Mouse (Mus musculus) liver, embryonic 14 days (tissue): ENCODE measurements around the gene Atp6v1fnb. TPM values are rescaled to one million over a fixed set of nuclear protein-coding genes. Genes with fewer than 3 reads are reported as not detected.

ENCODE experiments used
- polyA plus RNA-seq: library from polyadenylated mRNA; depleted of rRNA; stranded (reverse); fragments of >200 nt; gene quantifications from 2 replicates; pipeline ENCODE4 v1.2.3, GENCODE M21; 2012; rRNA removed

The Atp6v1fnb gene
- 0.07 TPM in 1 of 2 replicates, not detected in the other for polyA plus RNA-seq

DNA sequence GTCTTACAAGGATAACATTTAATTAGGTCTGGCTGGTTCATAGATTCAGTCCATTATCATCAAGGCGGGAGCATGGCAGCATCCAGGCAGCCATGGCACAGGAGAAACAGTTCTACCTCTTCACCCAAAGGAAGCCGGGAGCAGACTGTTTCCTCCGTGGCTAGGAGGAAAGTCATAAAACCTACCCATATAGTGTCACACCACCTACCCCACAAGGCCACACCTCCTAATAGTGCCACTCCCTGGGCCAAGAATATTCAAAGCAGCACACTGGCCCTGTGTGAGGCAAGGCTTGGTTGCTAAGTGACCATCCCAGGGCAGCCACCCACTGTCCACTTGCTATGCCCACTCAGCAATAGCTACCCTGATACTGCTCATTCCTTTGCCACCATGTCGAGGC is at the start of gene Atp6v1fnb:
Gene Atp6v1fnb, plus strand, starts transcription at position 301 of the 400 bp plus-strand sequence.

DNA sequence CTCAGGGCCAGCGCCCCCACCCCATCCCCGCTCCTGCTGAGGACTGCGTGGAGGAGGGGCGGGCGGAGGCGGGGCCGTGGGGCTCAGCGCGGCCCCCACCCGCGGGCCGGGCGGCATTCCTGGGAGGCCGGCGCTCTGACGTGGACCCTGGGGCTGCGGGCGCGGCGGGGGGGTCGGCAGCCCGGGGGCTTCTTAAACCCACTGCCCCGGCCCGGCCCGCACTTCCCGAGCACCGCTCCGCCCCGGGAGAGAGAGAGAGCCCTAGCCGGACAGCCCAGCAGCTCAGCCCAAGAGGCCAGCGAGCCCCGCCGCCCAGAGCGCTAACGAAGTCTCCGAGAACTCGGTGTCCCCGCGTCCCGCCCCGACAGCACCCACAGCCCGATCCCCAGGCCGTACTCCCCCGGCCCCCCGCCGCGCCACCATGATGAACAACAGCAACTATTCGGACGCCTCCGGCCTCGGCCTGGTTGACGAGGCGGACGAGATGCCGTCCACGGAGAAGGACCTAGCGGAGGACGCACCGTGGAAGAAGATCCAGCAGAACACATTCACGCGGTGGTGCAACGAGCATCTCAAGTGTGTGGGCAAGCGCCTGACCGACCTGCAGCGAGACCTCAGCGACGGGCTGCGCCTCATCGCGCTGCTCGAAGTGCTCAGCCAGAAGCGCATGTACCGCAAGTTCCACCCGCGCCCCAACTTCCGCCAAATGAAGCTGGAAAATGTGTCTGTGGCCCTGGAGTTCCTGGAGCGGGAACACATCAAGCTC is 38.0 kb upstream of the Atp6v1fnb start, which contains the start of gene Flnc:
Gene Flnc, plus strand, starts transcription at position 219 of the 766 bp plus-strand sequence.

DNA sequence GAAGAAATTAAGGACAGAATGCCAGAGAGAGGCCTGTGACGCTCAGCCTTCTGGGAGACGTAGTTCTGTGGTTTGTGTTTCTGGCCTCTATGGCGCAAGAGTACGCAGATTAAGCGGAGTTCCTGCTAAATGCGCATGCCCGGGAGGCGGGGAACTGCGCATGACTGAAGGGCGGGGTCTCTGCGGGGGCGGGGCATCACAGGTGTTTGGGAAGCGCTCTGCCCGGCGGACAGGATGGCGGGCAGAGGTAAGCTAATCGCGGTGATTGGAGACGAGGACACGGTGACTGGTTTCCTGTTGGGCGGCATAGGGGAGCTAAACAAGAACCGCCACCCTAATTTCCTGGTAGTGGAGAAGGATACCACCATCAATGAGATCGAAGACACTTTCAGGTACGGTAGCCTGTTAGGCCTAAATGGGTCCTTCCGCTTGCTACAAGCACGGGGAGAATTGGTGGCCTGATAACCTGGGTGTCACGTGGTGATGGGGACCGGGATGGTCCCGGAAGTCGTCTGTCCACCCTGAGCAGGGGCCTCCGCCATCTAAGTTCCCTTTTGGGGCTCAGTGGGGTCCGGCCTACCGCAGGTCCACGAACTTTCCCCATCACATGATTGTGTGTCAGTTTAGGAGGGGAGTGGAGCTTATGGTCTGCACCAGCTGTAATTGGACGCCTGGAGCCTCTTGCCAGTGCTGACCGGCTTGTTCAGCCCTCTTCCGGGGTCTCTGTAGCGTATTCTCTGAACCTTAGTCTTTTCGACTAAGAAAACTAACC is 3.5 kb upstream of the Atp6v1fnb start, which contains the start of gene Atp6v1f:
Gene Atp6v1f, plus strand, starts transcription at position 136 of the 772 bp plus-strand sequence.

GRCm38 (mm10) chr6:29507447-29508309 is 36.4 kb downstream of the Atp6v1fnb start, which contains the start of gene Kcp:
Kcp (minus strand) TSS chr6:29507952.

Other genes with a start within 250 kb of the Atp6v1fnb start
- gene Hilpda, start 198.9 kb upstream of the Atp6v1fnb start, polyA plus RNA-seq: 10.2 and 12.2 TPM in 2 replicates
- gene Fam71f2, start 191.8 kb upstream of the Atp6v1fnb start, polyA plus RNA-seq: 0.26 and 0.28 TPM in 2 replicates
- gene Fam71f1, start 152.3 kb upstream of the Atp6v1fnb start, polyA plus RNA-seq: not detected in 2 replicates
- 52.8 and 56.2 TPM in 2 replicates for gene Calu, start 123.4 kb upstream of the Atp6v1fnb start, polyA plus RNA-seq
- not detected in 2 replicates for gene Opn1sw, start 83.0 kb upstream of the Atp6v1fnb start, polyA plus RNA-seq
- 0.22 and 0.26 TPM in 2 replicates for gene Ccdc136, start 75.1 kb upstream of the Atp6v1fnb start, polyA plus RNA-seq
- gene Flnc, start 38.2 kb upstream of the Atp6v1fnb start, polyA plus RNA-seq: 0.24 and 0.70 TPM in 2 replicates
- 105 and 114 TPM in 2 replicates for gene Atp6v1f, start 3.7 kb upstream of the Atp6v1fnb start, polyA plus RNA-seq
- 1.8 and 1.9 TPM in 2 replicates for gene Kcp, start 36.5 kb downstream of the Atp6v1fnb start, polyA plus RNA-seq
- 4.6 and 6.2 TPM in 2 replicates for gene Irf5, start 55.2 kb downstream of the Atp6v1fnb start, polyA plus RNA-seq
- 26.4 and 30.5 TPM in 2 replicates for gene Tnpo3, start 138.4 kb downstream of the Atp6v1fnb start, polyA plus RNA-seq
- gene Tspan33, start 222.8 kb downstream of the Atp6v1fnb start, polyA plus RNA-seq: 86.8 and 114 TPM in 2 replicates